Mouse (Mus musculus) megakaryocyte-erythroid progenitor cell, adult 5-6 weeks (primary cell): ENCODE results near the gene St6galnac3. TPM values are rescaled to one million over a fixed set of nuclear protein-coding genes. Genes with fewer than 3 reads are reported as not detected.

Source experiments
- ATAC-seq: replicated peaks from 2 replicates; pipeline ENCODE4 v1.8.0; 2016; ENCODE audit warnings: mild to moderate bottlenecking, inconsistent platforms; ENCODE audit not compliant: severe bottlenecking, poor library complexity, low FRiP score, low TSS enrichment
- total RNA-seq, 2 experiments: library from RNA; stranded (forward) in 1 of 2; stranded (reverse) in 1 of 2; fragments of 200-1000, 215-1000 nt in 1 of 2; fragments of >200 nt in 1 of 2; fragmentation: Nextera tagmentation in 1 of 2; gene quantifications; 2 replicates each; pipeline ENCODE4 v1.2.3; 2014 to 2017

St6galnac3 gene
- total RNA-seq, 2 experiments from 2014 or later: 17.2 to 19.6 TPM

DNA sequence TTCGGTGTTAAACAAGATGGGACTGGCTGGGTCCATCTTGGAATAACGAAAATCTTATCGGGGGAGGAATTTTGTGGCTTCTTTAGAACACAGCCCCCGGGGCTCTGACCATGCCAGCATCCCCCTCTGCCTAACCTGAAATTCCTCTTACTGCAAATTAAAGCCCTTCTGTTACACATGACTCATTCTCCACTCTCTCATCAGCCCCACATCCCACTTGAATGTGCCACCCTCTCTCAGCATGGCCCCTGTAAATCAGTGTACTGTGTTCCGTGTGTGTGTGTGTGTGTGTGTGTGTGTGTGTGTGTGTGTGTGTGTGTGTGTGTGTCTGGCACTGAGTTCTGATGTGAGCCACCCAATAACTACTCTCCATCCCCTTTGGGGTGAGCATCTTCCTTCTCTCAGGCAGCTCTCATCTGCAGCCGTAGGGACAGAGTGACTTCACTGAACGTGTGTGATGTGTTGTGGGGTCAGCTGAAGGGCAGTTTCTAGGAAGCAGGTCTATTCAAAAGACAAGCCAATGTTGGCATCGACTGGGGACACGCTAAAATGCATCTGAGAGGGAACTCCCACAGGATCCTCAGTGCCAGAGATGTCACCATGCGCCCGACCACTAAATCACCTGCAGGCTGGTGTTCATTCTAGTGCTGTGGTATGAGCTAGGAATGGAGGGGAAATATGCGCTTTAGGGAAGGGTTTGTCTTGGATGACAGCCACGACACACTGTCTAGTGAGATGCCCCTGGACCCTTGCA is 11.0 kb upstream of the St6galnac3 start:
- no peak for ATAC-seq

DNA sequence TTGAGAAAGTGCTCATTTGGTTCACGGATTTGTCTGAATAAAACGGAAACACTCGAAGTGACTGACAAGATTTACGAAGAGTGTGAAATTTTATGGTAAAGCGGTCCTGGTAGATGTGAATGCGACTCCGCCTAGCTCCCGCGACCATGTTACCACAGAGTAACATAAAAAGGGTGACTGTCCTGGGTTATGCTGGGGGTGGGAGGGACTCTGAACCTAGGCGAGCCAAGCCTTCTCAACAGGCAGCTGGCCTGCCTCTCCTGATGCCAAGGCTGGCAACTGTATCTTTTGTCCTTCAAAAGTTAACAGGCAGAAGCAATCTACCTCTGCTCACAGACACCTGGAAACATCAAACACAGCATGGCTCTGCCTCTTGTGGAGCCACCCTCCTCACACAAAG is 9.8 kb upstream of the St6galnac3 start:
- ATAC-seq: no peak

DNA sequence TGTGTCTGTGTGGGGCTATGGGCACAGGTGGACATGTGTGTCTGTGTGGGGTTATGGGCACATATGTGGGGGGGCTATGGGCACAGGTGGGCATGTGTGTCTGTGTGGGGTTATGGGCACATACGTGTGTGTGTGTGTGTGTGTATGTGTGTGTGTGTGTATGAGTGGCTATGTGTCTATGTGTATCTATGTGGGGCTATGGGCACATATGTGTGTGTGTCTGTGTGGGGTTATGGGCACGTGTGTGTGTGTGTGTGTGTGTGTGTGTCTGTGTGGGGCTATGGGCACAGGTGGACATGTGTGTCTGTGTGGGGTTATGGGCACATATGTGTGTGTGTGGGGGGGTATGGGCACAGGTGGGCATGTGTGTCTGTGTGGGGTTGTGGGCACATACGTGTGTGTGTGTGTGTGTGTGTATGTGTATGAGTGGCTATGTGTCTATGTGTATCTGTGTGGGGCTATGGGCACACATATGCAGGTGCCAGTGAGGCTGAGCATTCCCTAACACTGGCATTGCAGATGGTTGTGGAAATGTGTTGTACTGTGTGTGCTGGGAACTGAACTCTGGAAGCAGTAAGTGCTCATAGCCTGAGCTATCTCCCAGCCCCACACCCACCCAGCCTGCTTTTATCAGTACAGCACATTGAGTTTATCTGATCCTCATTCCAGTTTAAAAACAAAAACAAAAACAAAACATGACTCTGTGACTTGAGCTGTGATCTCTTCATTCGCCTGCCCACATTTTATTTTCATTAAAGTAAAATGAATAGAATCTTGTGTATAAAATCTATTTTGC is 8.6 kb upstream of the St6galnac3 start:
- ATAC-seq: peak; percentile 72

DNA sequence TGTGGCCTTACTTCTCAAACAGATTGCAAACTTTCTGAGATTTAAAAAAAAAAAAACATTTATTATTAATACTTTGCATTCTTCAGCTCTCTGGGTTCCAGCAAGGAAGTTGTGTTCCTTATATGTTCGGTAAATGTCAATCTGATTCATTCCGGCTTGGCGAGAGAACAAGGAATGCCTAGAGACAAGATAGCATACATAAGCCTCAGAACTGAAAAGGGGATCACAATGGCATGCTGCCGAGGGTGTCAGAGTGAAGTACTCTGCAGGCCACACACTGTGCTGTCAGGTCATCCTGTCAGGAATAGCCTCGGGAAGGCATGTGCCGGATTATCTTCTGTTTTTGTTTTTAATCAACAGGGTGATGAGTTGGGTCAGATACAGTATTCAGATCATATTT is 7.8 kb upstream of the St6galnac3 start:
- ATAC-seq: no peak

DNA sequence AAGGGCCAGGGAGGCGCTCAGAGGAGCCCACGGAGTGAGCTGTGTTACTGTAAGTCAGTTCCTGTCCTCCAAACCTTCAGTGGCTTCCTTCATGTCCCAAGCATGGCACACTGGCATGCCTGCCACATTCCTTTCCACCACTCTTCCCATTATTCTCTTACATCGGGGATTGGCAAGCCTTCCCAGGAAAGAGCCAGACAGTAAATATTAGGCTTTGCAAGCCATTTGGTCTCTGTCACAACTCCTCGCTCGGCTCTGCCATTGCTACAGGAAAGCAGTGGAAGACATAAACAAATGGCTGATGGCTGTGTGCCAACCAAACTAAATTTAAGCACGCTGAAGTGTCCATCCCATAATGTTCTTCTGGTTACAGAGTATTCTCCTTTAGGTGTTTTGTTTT is 7.1 kb upstream of the St6galnac3 start:
- no peak for ATAC-seq

DNA sequence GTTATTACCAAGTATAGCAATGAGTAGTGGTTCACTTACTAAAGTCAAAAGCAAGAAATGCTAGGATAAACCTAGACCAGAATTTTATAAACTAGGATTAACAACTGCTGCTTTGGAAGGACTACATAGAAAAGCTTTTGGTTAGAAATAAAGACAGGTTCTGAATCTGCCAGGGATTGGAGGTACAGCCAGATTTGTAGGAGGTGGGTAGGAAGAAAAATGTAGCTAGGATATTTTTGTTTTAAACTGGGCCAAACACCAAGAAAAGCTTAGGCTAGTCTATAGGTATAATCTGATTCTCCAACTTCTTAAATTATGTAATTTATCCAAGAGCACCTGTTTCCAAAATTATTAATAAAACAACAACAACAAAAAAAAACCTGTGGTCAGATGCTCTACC is 3.6 kb upstream of the St6galnac3 start:
- ATAC-seq: no peak

DNA sequence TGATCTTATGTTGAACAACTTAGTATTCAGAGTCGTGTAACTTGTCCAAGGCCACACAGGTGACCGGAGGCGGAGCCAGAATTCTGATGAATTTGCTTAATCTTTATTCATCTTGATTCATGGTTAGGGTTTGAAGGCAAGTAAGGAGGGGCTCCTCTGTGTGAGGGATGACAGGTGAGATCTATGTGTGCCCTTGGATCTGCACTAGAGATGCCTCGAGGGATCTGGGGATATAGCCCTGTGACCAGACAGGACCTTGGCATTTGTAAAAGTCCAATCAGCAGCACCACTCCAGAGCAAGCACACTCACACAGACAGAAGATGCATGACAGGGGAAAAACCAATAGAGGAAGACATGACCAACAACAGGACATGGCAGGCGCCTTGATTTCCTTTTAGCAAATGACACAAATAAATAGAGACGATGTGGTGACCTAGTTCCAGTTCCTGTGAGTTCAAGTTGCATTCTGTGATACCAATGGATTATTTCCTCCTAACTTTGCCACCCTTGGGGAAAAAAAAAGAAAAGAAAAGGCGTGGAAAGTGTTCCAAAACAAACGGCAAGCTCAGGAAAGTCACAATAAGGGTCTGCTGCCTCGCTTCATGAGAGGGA is 1.4 kb downstream of the St6galnac3 start:
- ATAC-seq: no peak

DNA sequence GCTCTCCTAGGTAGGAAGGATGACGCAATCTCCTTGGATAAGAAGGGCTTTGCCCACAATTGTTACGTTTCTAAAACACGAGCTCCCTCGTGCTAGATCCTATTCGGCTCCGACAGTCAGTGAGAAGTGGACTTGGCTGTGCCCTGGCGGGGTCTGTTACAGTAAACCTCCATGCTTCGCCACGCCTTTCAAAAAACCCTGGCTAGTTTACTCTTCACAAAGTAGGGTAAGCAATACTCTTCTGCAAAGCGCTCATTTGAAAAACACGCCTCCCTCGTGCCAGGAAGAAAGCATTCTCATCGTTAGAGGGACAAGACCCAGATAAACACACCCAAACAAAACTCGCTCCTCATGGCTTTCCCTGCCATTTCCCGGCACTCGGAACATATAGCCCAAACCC is 3.4 kb downstream of the St6galnac3 start:
- no peak for ATAC-seq

DNA sequence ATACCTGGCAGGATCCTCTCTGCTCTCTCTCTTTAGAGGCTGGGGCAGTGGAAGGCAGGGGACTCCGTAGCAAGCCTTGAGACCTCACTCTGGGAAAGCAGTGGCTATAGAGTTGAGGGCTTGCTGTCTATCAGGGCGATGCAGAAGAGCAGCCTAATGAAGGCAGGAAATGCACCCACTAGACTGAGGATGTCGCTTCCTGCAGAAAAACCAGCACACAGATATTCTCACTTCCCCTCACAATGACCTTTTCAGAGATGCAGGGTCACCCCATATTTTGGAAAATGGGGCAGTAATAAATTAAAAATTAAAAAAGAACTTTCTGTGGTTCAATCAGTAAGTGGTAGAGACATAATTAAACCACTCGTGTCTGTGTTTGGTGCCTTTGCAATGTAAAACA is 4.1 kb downstream of the St6galnac3 start:
- no peak for ATAC-seq

DNA sequence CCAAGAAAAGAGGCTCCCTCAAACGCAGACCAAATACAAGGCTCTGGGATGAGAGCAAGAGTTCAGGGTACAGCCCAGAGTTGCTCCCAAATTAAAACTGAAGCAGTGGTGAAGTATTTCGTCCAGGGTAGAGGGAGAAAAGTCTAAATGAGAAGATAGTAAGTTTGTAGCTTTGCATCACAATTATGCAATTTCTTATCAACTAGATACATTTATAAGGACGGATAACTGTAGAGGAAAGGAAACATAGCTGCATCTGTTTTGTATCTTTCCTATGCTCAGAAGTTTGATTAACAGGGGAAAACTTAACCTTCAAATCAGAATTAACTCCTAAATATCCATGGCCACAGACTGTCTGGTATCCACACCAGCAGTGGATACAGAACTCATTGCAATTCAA is 4.7 kb downstream of the St6galnac3 start:
- no peak for ATAC-seq

DNA sequence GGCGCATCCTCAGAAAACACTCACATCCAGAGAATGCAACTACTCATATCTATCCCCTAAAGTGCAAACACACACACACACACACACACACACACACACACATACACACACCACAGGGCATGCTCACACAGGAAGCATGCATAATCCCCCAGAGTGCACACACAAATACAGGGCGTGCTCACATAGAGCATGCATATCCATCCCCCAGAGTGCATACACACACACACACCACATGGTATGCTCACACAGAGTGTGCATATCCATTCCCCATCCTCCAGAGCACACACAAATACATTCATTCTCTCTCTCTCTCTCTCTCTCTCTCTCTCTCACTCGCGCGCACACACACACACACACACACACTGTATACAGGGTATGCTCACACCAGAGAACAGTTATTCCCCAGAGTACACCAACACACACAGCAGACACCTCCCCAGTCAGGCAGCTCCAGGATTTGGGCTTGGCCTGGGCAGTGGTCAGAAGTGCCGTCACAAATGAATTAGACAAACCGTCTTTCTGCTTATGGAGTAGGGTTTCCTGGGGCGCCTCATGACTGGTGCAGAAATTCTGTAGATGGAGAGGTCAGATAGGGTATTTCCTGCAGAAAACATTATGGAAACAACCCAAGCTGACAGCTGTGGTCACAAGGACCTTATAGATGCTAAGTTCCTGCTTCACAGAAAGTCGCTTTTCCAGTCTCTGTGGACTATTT is 5.6 kb downstream of the St6galnac3 start:
- 0 out of 2 replicates have a peak, but pooled peaks have one; percentile 12 for ATAC-seq

DNA sequence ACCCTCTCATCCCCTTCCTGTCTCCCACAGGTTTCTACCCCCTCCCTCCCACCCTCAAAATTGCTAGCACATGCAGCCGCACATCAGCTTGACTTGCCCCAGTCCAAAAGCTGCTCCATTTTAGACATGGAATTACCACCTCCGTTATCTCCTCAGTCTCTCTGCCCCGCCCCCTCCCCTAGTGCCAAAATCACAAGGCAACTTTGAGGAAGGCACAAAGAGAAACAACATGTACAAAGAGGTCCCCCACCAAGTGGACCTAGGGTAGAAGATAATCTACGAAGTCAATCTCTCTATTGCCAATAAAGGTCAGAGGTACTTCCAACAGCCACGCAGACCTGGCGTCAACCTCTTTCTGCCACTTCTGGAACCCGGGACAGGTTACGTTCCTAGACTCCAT is 6.2 kb downstream of the St6galnac3 start:
- no peak for ATAC-seq

DNA sequence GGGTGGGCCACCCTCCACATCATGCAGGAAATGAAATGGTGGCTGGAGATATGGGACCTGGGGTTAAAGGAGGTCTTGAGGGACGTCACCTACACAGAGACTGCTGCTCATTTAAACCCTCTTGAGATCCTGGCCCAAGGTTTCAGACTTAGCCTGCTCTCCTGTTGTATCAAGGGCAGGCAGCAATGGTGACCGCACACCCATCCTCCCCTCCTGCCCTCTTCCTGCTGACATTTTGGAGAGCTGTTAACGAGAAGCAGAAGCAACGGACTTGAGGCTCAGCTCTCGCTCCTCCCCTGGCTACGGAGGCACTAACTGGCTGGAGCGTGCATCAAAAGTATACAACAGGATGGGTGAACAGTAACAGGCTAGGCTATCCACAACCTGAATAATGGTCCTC is 7.2 kb downstream of the St6galnac3 start:
- 0 out of 2 replicates have a peak, but pooled peaks have one; percentile 7 for ATAC-seq

DNA sequence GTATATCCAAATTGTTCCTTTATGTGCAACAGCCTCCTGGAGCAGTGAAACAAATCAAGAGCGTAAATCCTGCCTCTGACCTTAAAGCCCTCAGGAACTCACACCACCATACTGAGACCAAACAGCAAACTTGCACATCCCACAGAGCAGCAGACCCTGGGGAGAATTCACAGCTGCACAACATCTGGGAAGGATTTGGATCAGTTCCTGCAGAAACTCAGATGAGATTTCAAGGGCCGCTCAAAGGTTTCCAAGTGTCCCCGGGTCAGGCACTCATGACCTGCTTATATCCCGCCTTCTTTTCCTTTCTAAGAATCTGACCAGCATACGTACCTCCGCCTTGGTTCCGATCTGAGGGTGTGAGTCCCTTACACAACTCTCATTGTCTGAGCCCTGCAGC is 9.3 kb downstream of the St6galnac3 start:
- no peak for ATAC-seq

DNA sequence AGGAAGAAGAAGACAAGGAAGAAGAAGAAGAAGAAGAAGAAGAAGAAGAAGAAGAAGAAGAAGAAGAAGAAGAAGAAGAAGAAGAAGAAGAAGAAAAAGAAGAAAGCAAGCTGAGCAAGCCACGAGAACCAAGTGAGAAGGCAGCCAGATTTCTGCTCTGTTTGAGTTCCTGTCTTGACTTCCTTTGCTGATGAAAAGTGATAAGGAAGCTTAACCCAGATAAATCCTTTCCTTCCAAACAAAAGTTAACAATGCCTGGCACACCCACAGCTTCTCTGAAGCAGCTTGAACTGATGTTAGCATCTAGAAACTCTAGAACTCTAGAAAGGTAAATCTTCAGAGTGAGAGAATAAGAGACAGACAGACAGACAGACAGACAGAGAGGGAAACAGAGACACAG is 14.4 kb downstream of the St6galnac3 start:
- no peak for ATAC-seq

DNA sequence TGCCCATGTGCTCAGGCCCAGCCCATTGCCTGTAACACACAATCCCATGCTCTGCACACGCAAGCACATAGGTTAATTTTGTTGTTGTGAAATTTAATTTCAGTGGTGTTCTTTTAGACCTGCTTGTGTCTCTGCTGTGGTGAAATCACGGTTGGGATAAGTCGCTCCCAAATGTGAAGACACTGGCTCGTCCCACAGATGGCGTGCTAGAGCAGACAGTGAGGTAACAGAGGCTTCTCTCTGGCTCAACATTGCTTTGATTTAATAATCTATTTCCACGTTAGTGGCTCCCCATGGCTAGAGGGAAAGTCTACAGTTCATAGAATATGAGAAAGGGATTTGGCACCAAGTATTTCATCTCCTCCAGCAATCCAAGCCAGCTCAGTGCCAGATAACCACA is 17.3 kb downstream of the St6galnac3 start:
- no peak for ATAC-seq

DNA sequence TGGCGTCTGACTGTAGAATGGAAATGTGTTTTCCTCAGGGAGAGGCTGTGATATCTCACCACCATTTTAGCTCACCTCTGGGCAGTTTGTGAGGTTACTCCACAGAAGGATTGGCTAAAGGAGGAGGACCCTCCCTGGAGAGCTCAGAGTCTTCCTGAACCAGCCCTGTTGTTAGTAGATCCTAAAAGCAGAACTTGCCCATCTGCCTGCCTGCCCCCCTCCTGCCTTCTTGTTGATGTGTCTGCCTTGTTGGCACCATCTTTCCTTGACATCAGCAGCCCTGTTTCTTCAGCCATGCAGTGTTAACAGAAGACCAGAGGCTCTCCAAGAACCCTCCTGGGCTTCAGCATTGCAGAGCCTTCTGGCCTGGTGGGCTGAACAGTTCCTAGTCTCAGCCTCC is 18.1 kb downstream of the St6galnac3 start:
- no peak for ATAC-seq

DNA sequence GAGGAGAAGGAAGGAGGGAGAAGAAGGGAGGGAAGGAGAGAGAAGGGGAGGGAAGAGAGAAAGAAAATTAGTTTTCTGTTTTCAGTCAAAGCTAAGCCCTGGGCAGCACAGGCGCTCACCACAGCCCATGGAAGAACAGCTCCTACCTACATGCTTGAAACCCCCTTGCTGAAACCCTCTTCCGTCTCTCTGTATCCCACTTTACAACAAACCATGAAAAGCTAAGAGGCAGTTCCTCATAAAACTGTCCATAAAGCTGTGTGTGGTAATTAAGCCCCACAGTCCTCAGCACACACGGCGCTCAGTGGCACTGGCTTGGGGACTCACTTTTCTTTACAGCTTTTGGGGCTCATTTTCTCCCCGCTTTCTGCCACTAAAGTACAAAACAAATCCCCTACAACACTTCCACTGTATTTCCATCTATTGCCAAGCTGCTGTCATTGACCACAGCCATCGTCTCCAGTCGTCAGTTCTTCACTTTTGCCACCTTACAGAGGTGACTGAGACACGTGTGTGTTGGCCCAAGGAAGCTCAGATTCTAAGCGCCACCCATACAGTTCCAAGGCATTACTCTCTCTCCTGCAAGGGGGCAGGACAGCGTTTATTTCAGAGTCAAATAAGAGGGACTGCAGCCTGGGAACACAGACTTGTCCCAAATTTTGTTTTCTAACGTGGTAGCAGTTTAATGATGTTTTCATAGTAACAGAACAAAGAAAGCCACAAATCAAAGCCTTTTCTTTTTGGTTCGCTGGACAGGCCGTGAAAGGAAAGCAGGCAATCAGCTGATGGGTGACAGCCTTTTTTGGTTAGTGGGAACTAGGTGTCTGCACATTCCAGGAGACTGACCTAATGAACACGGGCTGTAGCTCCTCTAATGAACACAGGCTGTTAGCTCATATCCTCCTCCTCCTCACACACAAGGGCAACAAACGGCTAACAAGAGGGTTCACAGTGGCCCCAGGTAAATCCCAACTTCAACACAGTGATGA is 22.9 kb downstream of the St6galnac3 start:
- no peak for ATAC-seq

DNA sequence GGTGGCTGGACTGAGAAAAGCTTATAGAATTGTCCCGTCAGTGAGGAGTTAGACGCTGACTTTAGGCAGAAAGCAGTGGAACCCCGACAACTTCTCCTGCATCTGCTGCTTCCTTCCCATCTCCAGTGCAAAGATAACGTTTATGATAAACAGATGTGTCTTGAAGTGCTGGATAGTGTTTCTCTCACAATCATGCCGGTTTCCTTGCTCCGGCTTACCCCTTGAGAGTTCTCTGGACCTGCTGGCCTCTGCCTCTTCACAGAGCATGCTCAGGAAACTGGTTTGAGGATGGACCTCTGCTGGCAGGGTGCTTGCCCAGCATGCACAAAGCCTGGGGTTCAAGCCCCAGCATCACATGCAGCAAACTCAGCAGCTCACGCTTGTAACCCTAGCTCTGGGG is 23.8 kb downstream of the St6galnac3 start:
- peak; percentile 60 for ATAC-seq
